Mouse (Mus musculus): Measurements from ENCODE around the gene Rsbn1l.
"Not testable (repeated sequence)": the region's sequence is repeated elsewhere in the genome, so short reads cannot be mapped to it uniquely, and the experiment has no call there.

Gene Rsbn1l

DNA sequence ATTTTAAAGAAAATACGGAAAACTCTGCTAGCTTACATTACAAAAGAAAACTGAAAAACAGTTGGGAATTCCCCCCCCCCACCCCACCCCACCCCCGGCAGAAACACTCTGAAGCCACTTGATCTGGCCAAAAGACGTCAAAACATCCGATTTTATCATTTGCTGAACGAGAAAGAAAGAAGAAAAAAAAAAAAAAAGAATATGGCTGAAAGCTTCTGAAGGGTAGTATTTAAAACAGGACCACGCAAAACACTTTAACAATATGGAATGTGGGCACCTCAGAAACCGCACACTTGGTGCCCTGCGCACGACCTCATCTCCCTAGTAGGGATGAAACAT is 5.7 kb downstream of the Rsbn1l start:
- DNase-seq (ENCODE audit: low read depth in 1 of 2, low spot score in 2 of 2) = no peak

DNA sequence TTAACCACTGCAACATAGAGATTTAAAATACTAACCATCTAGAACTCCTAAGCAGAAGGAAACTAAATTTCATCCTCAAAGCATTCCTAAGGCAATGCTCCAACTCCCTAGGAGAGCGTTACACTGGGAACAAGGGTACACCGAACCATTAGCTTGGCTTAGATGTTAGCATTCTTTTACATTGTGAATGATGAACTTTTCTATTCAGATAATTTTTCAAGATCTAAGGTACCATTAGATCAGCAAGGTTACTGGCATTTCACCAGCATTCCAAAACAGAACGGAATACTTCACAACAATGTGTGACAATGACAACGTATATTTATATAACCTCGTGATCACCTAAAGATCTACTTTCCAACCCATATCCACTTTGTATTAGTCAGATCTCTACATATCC is 6.1 kb downstream of the Rsbn1l start:
- DNase-seq (ENCODE audit: low read depth in 1 of 2, low spot score in 2 of 2) = no peak

DNA sequence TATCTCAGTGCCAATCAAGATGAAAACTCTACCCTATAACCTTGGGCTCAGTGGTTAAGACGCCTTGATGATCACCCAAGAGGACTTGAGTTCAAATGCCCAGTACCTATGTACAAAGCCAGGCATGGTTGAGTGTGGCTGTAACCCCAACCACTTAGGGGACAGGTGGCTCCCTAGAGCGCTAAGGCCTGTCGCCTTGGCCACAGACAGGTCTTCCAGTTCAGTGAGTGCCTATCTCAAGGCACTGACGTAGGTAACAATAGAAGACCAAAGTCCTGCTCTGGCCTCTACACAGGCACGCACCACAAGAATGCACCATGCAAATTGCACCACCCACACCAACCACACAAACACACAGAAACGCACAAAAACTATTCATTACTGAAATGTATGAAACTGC is 9.3 kb downstream of the Rsbn1l start:
- no peak for DNase-seq (ENCODE audit: low read depth in 1 of 2, low spot score in 2 of 2)

DNA sequence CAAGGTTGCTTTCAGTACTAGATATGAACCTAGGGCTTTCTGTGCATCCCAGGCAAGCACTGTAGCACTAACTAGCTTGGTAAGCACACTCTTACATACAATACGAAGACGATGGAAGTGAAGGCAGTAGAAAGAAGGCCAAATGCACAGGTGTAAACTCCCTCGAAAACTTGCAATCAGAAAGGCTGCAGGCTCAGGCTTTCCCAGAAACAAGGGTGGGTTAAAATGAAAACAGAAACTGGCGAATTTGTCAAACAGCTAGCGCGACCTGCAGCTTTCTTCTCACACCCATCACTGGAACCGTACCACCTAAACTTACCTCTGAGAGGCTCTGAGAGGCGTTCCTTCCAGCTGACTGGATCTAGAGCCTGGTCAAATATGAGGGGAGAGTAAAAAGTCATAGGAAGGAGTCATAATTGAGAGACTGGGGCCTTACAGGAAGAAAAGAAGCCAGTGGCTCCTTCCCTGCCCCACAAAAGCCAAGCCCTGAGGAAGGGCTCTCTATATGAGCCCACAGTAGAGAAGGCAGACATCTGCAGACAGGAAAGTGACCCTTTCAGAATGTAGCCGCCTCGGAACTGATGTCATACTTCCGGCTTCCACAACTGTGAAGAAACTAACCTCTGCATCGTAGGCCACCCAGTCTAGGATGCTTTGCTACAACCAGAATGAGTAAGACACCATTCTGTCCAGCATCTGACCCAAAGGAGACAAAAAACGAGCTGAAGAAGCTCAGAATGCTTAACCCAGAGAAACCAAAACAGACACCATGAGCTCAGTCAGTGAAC is 11.0 kb downstream of the Rsbn1l start:
- peak in 1 of 2 experiments; percentile 19 for DNase-seq (ENCODE audit: low read depth in 1 of 2, low spot score in 2 of 2)

DNA sequence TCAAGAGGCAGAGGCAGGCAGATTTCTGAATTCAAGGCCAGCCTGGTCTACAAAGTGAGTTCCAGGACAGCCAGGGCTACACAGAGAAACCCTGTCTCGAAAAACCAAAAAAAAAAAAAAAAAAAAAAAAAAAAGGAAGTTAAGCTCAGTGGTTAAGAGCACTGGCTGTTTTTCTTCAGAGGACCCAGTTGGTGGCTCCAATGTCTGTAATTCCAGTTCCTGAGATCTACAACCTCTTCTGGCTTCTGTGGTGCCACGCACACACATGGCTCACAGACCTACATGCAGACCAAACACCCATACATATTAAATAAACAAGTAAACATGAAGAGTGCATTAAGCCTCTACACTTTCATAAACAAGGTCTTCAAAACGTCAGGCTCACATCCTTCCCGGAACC is 12.4 kb downstream of the Rsbn1l start:
- not testable (repeated sequence) for DNase-seq (ENCODE audit: low read depth in 1 of 2, low spot score in 2 of 2)

DNA sequence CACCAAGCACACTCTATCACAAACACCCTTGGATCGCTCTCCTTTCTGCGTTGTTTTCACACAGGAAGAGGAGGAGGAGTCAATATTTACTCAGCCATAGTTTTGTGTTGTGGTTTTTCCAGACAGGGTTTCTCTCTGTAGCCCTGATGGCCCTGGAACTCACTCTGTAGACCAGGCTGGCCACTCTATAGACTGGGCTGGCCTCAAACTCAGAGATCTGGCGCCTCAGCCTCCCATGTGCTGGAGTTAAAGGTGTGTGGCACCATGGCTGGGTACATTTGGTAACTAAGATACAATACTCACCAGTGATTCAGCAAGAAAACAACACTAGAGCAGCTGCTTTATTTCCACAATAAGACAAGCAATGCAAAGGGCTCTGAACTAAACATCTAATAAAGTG is 13.7 kb downstream of the Rsbn1l start:
- DNase-seq (ENCODE audit: low read depth in 1 of 2, low spot score in 2 of 2) = no peak

DNA sequence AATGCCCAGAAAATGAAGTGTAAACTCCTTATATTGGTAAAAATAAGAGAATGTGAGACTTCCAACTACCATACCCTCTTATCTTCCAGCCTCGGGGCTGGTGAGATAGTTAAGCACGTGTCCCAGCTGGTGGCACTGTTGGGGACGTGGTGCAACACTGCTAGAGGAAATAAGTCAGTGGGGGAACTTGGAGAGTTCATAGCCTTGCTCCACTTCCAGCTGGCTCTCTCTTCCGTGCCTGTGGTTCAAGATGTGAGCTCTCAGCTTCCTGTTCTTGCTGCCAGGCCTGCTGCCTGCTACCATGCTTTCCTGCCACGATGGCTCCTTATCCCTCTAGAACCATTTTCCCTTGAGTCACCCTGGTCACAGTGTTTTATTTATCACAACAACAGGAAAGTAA is 15.0 kb downstream of the Rsbn1l start:
- DNase-seq (ENCODE audit: low read depth in 1 of 2, low spot score in 2 of 2) = peak; percentile 43 to 52

DNA sequence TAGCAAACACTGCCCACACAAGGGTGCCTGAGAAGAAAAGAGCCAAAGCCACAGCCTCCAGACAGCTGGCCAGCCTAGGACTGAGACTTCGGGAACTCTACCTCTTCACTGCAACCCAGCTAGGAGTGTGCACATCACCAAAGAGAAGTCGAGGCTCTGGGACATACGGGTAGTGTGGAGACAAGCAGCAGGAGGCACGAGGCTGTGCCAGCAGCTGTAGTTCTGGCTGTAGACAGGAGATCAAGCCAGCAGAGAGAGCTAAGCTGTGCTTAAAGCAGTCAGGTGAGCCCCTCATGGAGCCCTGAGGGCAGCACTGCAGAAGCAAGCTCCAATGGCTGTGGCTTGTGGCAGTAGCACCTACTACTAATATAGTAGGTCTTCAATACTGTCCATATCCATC is 15.5 kb downstream of the Rsbn1l start:
- DNase-seq (ENCODE audit: low read depth in 1 of 2, low spot score in 2 of 2) = no peak

DNA sequence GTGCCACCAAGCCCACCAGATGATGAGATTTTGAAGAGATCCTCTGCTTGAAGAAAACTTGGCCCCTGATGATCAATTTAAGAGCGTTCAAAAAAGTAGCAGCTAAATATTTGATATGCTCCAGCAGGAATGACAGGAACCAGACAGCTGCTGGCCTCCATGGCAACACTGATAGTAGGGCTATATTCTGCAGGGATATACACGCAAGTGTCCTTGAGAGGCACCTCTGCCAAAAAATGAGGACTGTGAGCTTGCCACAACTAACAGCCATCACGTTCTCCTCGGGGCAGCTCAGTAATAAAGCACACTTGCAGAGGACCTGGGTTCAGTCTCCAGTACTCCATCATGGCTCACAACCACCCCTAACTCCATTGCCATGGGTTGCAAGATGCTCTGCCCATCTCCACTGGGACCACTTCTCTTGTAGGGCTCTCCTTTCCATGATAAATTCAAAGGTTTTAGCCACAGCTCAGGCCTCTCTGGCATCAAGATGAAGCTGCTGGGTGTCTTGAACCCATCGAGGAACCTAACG is 16.1 kb downstream of the Rsbn1l start:
- no peak for DNase-seq (ENCODE audit: low read depth in 1 of 2, low spot score in 2 of 2)

DNA sequence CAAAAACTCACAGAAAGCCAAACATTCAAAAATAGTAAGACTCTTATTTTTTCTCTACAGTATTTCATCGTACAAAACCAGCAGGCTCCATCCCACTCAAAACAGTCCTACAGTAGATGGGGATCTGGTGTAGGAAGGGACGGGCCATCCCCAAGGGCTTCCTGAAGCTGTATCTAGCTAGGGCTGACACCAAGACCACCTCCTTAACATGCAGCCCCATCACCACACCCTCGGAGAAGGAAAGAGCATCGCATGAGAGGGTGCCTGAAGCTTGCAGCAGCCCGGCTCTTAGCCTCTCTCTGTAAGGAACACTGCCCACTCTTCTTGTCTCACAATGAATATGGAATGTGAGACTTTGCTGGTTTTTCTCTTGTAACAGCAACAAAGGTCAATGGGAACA is 17.7 kb downstream of the Rsbn1l start:
- DNase-seq (ENCODE audit: low read depth in 1 of 2, low spot score in 2 of 2) = no peak

DNA sequence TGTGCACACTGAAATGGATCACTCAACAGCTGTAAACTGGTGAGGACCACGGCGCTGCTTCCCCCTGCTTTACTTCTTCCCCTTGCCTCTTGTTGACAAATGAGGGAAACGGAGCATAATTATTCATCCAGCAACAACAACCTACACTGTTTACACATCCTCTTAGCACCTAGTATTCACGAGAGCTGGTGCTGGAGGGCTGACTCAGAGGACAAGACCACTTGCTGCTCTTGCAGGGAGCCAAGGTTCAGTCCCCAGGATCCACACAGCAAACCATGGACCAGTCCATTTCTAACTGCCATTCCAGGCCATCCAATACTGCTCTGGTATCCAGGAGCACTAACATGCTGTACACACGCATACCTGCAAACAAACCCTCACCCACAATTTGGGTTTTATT is 20.3 kb downstream of the Rsbn1l start:
- no peak for DNase-seq (ENCODE audit: low read depth in 1 of 2, low spot score in 2 of 2)

DNA sequence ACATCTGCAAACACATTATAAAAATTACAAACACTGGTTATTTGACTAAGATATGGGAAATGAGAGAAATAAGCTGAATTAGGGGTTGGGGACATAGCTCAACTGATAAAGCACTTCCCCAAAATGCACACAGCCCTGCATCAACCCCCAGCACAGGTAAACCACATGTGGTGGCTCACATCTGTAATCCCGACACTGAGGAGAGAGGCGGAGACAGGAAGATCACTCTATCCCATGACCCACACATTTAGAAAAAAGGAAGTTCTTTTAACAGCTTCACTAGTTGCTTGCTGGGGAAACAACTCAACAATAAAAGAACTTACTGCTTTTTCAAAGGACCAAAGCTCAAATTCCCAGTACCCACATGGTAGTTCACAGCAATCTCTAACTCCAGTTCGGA is 23.6 kb downstream of the Rsbn1l start:
- no peak for DNase-seq (ENCODE audit: low read depth in 1 of 2, low spot score in 2 of 2)

DNA sequence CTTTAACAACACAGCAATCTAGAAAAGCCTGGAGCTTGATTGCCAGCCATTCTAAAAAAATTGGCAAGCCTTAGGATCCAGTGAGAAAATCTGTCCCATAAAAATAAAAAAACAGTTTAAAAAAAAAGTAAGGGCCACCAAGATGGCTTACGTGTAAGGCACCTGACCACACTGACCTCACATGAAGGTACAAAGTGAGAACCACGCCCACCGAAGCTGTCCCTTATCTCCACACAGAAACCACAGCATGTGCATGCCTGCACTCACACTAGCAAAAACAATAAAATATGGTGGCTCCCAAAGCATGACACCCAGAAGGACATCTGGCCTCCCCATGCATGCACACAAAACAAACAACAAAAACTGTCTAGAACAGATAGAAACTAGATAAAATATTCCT is 24.9 kb downstream of the Rsbn1l start:
- no peak for DNase-seq (ENCODE audit: low read depth in 1 of 2, low spot score in 2 of 2)

DNA sequence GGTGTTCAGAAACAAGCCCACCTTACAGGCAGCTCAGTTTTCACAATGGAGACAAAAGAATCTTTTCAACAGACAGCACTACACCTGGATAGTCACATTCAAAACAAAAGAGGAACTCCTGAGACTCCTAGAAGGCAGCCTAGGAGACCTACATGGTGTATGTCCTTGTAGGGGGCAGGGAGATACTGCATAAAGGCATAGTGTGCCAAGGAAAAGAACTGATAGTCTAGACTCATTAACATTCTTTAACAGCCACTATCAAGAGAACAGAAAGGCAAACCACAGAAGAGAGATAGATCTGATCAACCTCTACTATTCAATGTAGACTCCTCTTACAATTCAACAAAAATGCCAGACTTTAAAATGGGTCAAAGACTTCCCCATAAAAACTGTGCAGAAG is 25.8 kb downstream of the Rsbn1l start:
- no peak for DNase-seq (ENCODE audit: low read depth in 1 of 2, low spot score in 2 of 2)

DNA sequence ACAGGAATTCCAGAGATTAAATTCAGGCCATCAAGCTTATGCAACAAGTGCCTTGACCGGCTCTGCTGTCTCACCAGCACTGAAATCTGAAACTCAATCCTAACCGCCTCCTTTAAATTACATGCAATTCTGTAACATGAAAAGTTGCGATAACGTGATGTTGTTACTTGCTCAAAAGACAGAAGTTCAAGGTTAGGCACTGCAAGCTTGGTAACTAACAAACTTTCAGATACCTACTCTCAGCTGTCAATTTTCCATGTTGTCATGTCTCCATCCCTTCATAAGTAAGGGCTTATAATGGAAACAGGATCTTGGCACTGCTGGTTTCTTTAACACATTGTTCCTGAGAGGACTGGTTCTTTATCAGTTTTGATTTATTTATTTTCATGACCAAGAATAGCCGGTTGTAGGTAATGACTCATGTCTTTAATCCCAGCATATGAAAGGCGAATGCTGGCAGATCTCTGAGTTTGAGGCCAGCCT is 26.5 kb downstream of the Rsbn1l start:
- no peak for DNase-seq (ENCODE audit: low read depth in 1 of 2, low spot score in 2 of 2)

DNA sequence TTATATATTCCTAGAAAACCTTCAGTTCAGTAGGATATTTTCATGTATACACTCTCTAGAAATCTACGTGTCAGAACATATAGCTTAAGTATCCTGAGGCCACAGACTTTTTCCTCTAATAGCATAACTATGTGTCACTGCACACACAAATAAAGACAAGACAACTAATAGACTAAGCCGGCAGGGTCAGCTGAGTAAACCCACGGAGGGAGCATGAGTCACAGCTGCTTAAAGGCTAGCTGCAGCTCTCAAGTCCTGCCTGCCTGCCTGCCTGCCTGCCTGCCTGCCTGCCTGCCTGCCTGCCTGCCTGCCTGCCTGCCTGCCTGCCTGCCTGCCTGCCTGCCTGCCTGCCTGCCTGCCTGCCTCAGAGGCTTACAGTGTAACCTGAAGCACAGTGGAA is 30.7 kb downstream of the Rsbn1l start:
- no peak for DNase-seq (ENCODE audit: low read depth in 1 of 2, low spot score in 2 of 2)

DNA sequence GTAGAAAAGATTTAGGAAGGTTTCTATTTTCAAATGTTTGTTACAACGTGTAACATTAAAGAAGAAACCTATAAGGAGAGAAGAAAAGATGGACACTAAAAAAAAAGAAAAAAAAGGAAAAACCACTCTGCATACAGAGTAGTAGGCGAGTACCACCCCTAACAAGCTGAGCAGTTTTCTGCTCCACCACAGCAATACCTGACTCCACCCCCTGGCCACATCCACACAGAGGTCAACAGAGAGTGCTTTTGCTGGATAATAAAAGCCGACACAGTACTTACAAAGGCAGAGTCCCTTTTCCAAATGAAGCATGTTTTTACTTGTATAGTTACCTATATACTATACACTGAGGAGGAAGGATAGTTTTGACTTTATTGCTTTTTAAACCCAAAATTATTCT is 31.6 kb downstream of the Rsbn1l start:
- DNase-seq (ENCODE audit: low read depth in 1 of 2, low spot score in 2 of 2) = no peak

DNA sequence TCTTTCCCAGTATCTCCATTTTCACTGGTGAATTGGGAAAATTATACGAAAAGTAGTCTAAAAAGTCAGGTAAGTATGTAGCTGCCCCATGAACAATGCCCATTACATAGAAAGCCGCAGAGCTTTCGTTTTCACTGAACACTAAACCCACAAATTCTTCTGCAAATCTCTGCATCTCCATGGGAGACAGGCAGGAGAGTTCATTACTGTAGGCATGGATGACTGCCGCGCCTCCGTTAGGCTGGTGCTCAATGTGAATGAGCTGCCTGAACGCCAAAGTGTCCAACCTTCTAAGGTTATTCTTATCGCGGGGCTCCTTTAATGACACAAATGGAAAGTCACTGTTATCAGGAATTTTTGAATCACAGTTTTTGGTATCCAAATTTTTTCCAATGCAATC is 36.6 kb downstream of the Rsbn1l start:
- no peak for DNase-seq (ENCODE audit: low read depth in 1 of 2, low spot score in 2 of 2)

DNA sequence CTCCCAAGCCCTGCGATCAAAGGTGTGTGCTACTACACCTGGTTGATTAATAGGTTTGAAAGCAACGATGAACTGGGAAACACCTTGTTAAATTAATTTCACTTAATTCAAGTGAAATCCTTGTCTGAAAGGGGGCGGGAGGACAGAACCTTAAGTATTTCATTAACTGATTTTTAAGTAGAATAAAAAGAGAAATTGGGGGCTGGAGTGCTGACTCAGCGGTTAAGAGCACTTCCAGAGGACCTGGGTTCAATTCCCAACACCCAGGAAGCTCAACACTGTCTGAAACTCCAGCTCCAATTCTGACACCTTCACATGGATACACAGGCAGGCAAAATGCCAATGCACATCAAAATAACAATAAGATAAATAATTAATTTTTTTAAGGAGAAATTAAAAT is 37.2 kb downstream of the Rsbn1l start:
- no peak for DNase-seq (ENCODE audit: low read depth in 1 of 2, low spot score in 2 of 2)

DNA sequence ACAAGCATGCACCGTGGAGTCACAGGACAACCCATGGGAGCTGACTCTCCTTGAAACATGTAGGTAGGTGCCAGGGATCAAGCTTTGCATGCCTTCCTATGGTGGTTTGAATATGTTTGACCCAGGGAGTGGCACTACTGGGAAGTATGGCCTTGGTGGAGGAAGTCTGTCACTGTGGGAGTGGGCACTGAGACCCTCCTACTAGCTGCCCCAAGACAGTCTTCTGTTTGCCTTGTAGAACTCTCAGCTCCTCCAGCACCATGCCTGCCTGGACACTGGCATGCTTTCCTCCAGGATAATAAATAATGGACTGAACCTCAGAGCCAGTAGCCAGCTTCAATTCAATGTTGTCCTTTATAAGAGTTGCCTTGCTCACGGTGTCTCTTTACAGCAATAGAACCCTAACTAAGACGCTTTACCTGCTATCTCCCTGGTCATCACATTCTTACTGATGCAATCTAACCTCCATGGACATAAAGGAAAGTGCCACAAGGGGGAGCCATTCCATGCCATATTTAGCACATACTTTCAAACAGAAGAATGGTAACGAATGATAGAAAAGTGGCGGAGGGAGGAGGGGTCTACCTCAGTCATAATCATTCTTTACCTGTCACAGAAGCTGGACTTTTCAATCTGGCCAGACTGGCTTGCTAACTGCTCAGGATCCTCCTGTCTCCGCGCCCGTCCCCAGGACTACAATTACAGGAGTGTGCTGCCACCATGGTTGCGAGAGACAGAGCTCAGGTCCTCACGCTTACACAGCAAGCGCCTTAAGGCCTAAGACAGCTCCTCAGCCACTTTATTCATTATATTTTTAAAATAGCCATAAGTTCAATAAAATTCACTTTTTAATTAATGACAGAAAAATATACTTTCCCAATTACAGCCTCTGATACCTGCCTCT is 42.6 kb downstream of the Rsbn1l start:
- DNase-seq (ENCODE audit: low read depth in 1 of 2, low spot score in 2 of 2) = peak in 1 of 2 experiments; percentile 25

DNA sequence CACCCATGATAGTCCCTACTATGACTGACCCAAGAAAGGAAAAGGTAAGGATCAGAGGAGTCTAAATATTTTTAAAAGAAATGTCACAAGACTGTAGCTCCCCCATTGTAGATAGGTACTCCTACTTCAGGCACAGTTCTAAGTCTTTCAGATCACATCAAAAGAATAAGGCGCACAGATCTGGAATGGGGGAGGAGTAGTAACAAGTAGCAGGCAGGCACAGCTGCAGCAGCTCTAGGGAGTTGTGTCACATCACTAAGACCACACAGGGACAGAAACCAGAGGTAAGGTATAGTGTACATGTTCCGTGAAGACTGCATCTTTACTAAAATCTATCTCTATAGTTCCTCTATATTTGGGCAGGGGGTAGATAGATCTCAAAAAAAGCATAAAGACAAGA is 44.5 kb downstream of the Rsbn1l start:
- DNase-seq (ENCODE audit: low read depth in 1 of 2, low spot score in 2 of 2) = no peak

DNA sequence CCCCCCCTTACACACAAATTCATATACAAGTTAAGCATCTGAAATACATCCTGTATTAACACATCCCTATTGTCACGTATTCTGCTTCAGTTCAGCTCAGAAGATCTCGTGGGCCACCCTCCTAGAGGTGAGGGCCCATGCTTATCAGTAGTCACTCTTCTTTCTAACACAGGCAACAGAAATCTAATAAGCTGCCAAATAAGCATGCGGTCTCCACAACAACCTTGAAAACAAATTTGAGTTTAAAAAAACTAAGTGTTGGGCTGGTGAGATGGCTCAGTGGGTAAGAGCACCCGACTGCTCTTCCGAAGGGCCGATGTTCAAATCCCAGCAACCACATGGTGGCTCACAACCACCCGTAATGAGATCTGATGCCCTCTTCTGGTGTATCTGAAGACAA is 50.0 kb downstream of the Rsbn1l start:
- DNase-seq (ENCODE audit: low read depth in 1 of 2, low spot score in 2 of 2) = no peak

Measured in monocyte, adult 2 months (primary cell).